Mouse (Mus musculus) ovary, postnatal 36 days (tissue): ENCODE measurements around the gene Schip1.

Experiments
- DNase-seq: peaks from one replicate; pipeline ENCODE4 v3.0.0; 2022; ENCODE audit warnings: low spot score, mixed read lengths

The Schip1 gene

DNA sequence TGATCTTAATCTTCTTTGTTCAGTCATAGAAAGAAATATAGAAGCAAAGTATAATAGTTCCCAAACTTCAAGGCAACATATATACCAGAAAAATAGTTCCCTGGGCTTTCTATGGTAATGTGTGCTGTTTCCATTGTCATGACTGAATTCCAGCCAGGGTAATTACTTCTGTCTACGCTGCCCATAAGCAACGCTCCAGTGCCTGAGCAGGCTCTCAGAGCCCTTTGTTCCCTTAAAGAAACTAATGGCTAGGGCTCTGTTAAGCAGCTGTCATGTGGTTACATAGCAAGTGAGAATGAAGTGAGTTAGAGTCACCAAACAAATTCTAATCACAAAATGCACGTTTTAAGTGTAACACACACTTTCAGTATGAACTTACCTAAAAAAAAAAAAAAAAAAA, 206.9 kb downstream of the Schip1 start:
- DNase-seq: no peak

DNA sequence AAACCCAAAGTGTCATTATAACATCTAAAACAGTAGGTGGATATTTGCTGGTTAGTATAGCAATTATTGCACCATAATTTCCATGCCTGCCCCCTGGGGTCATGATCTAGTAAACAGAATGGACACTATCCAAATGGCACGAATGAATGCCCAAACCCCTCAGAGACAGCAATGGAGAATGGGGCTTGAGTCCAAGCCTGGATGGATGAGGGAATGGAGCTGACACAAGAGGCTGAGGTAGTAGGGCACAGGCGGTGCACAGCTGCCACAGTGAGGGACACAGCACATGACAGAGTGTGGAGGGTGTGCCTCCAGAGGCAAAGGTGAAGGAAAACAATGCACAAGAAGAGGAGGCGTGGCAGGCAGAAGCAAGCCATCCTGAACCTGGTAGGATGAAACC, 207.3 kb downstream of the Schip1 start:
- DNase-seq: no peak

DNA sequence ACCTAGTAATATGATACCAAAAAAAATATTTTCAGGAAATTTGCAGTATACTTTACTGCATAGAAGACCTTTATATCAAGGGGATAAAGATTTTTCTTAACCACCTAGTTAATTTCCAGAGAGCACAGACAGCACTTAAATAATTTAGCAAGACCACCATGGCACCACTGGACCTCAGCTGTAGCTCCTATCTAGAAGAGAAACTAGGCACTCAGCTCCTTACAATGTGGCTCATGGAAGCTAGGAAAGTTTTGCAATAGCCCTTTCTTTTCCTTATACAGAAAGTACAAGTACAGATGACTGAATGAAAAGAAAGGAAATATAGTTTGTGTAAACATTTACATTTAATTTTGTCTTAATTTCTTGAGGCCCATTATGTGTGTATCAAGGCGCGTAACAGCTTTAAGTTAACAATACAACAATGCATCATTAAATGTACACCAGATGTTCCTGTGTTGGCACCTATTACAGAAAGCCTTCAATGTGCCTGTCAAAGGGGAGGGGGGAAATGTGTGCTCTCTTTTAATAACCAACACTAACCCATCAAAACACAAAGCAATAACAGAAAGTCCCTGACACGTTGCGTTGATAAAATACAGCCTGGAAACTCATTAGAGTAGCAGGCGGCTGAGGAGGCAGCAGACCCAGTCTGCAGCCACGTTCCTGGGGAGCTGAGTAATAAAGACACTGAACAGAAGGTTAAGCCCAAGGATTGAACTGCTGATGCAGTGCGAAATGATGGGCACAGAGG, 218.4 kb downstream of the Schip1 start:
- no peak for DNase-seq

DNA sequence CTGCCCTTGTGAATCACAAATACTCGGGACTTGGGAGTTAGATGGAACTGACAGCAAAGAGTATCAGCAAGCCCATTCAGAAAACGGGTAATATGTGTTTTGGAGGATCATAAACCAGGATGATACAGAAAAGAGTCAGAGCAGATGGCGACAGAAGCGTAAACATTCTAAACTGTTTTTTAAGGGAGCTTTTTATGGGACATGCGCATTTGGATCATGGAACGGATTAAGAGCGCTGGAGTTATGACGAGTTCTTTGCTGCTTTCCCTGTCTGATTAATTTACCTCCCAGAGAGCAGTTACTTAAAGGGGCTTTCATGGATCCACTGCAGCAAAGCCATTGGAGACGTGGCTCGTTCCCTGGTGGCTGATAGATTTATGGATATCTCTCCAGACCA, 219.0 kb downstream of the Schip1 start:
- no peak for DNase-seq

DNA sequence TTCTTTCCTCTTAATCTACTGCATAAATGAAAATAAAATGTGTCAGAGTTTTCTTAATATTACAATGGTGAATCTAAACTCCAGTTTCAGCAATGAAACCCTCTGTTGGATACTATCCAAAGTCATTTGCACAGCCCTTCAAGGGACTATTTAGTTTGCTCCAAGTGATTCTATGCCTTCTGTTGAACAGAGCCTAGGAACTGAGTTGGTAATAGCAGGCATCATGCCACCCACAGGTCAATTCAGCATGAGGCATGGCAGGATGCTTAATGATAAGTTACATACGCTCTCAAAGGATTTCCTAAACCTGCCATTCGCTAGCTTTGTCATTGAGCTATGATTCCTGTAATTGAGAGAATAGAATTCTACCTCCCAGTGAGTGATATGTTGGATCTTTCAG, 219.9 kb downstream of the Schip1 start:
- no peak for DNase-seq

DNA sequence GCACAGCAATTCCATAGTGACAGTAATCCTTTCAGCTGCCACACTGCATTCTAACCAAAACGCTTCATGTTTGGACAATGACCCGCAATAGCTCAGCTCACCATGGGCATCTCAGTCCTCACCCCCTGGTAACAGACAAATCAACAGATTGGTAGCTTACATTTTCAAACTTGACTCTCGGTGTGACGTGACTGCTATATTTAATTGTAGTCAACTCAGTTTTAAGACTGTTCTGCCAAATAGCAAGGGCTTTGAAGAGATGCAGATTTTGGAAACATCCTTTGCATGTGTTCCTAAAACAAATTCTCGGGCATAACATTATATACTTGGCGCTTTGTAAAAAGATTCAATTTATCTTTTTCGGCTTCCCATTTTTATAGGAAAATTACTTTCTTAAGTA, 232.2 kb downstream of the Schip1 start:
- DNase-seq: no peak

DNA sequence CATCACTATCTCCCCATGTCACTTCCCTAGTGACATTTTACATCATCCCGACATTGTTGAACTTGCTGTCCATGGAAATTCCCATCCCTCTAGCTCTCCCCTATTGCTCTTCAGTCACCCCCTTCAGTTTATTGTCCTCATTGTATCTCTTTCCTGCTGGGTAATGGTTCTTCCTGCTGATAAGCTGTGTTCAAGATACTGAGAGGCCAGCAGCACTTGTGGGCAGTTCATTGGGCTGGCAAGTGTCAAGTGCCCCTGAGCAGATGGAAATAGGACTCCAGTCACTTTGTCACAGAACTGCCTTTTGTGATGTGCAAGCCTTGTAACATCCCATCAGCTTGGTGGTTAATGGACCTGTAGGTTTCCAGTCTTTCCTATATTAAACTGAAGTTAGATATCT, 241.0 kb downstream of the Schip1 start:
- no peak for DNase-seq

DNA sequence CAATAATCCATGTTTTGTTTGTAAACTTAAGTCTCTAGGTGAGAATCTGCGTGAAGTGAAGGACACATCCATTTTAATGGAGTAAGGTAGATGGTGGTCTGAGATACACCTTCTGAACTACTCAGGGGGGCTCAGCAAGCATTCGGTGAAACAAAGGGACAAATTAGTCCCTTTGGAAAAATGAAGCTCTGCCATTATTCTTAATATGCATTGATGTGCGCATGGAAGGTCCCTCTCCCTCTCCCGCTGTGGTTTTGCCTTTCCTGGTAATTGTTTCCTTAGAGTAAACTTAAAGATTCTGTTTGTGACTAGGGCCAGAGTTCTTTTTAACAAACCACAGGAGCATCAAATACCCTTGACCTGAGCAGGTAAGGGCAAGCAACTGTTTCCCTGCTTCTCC, 242.1 kb downstream of the Schip1 start:
- no peak for DNase-seq

DNA sequence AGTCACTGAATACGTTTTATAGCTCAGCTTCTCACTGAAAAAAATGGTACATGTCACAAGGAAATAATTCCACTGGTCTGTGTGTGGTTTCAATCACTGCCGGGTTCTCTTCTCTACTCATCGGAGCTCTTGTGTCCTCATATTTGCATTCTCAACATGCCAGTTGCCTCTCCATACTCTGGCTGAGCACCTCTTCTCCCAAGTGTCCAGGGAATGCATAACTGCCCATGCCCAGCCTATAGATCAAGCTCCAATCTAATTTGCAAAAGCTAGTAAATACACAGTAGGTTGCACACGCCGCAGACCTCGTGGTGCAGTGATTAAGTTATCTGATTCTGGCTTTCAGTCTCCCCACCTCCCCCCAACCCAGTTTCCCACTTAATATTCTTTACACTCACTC, 261.0 kb downstream of the Schip1 start:
- DNase-seq: no peak

DNA sequence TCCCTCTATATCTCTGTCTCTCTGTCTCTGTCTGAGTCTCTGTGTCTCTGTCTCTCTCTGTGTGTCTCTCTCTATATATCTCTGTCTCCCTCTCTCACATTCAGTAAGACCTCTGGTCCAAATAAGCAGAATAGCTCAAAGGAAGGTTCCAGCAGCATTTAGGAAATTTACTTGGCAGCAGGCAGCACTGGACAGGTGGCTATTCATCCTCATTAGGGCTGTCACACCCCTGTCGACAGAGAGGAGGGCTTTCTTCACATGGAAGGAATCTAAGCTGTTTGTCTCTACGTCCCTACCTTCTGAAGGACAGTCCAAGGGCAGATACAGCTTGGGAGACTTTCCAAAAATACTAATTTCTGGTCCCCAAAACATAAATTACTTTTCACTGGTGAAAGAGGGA, 267.9 kb downstream of the Schip1 start:
- DNase-seq: no peak

DNA sequence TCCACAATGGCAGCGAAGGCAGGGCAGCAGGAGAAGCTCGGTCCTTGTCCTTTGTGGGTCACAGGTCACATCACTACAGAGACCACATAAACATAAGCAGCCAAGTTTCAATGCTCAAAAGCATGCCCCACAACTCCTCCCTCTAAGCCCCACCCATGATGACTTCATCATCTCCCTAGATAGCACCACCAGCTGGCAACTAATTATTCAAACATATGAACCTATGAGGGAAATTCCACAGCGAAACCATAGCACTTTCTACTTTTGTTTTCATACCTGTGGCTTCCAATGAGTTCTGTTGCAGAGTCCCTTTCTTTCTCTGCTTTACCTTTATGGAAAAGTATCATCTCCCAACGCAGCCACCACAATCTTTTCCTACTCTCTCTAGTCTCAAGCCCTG, 270.9 kb downstream of the Schip1 start:
- no peak for DNase-seq

DNA sequence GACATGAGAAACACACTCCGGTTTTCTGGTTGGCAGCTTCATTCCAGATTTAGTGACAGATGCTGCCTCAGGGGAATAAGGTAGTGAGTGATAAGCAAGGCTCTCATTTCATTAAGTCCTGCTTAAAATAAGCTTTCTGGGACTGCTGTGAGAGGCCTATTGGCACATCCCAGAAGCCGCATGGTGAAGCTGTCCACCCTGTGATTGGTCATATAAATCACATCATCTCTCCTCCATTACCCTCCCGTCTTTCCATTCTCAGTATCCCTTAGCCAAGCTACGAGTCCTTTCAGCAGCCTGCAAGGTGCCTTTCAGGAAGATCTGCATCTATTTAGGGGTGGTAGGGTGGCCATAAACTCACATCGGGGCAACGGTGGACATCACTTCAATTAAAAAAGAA, 286.0 kb downstream of the Schip1 start:
- DNase-seq: no peak

DNA sequence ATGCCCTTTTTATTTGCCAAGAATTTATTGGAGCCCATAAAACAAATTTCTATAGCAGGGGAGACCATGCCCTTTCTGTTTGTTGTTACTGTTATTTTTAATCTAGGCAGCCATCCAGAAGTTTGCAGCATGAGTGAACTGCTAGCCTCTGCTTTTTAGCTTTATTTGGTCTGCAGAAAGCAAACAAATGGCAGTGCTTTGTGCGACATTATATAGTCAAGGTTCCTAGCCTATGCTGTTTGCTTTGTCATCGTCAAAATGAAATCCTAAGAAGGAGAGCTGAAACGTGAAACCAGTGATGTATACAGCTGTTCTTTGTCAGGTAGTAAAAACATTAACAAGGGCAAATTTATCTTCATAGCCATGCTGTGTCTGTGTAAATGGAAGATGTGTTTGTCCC, 286.9 kb downstream of the Schip1 start:
- no peak for DNase-seq

DNA sequence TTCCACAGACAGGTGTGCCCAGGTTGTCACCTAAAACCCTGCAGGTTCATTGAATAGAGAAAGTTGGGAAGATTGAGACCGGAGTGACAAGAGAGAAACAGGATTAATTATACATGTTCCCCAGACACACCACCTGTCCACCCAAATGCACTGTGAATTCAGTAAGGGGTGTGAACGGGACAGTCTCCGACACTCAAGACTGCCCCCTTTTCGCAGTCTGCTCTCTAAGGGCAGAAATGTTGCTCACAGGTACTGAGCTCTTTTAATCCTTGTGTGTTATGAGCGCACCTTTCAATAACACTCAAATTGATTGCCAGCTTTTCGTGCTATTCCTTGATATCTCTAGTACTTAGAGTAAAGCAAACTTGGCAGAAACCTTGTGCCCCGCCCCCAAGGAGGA, 288.4 kb downstream of the Schip1 start:
- no peak for DNase-seq

DNA sequence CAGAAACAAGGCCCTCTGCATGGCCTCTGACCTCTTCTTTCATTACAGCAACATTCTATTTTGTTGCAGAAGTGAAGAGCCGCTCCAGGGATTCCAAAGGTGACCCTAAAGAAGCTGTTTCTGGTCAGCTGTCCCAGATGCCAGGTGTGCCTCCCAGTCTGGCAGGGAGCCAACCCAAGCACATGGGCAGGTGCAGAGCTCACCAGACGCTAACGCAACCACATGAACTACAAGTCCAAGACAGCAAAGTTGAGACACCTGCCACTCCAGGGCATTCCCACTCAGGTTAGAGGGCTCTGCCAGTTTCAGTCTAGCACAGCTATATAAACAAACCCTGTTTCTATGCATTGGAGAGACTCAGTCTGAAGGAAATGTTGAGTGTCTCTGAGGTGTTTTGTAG, 288.9 kb downstream of the Schip1 start:
- no peak for DNase-seq

DNA sequence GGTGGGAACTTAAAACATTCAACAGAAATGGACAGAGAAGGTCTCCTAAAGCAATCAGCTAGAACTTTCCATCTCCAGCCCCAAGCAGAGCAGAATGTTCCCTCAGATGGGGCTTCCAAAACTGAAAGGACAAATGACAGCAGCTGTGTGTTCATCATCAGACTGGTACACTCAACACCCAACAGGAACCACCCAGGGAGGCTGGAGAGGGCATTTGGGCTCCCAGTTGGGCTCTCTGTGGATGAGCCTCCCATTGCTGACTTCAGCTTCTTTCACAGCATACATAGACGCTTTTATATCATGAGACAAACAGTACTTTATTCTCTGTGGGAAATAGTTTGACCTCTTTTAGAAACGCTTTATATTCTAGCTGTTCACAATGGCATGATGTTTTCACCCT, 291.9 kb downstream of the Schip1 start:
- DNase-seq: no peak

DNA sequence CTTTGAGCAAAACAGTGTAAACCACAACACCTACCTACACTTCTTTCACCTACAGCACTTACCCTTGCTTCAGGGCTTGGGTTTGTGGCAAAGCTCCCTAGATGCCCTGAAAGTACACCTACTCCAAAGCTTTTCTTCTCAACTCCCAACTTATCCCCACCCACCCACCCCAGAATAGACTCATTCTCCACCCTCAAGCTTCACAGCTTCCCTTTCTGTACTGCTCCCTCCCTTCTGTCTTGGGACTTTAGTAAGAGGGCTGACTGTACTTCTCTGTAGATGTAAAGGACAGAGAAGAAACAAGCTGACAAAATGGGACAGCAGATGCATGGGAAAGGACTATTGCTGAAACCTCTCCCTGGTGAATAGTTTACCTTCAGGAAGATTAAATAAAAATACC, 303.4 kb downstream of the Schip1 start:
- DNase-seq: no peak

DNA sequence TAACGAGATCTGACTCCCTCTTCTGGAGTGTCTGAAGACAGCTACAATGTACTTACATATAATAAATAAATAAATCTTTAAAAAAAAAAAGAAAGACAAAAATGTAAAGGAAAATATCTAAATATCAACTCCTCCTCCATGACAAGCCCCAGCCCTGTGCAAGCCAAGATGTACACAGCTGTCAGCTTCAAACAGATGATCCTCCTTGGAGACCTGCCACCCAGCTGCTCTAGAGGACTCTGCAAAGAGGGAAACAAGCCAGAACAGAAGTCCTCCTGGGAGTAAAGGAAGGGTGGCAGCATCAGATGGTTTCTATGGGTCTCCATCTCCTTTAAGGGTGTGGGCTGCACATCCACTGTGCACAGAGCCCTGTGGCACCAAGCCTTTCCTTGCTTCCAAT, 308.3 kb downstream of the Schip1 start:
- no peak for DNase-seq

DNA sequence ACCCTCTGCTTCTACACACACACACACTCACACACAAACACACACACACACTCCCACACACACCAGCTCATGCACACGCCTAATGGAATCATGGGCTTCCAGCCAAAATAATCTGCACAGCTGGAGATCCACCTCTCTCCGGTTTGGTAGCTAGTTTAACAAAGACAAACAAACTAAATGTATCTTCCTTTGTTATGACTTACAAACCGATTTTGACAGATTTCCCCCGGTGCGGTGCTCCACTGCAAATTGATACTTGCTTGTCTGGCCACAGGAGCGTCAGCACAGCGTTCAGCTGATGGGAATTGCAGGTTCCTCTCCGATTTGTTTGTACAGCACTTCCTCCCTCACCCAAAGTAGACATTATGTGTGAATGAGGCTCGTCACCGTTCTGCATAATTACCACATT, 310.5 kb downstream of the Schip1 start:
- DNase-seq: no peak

DNA sequence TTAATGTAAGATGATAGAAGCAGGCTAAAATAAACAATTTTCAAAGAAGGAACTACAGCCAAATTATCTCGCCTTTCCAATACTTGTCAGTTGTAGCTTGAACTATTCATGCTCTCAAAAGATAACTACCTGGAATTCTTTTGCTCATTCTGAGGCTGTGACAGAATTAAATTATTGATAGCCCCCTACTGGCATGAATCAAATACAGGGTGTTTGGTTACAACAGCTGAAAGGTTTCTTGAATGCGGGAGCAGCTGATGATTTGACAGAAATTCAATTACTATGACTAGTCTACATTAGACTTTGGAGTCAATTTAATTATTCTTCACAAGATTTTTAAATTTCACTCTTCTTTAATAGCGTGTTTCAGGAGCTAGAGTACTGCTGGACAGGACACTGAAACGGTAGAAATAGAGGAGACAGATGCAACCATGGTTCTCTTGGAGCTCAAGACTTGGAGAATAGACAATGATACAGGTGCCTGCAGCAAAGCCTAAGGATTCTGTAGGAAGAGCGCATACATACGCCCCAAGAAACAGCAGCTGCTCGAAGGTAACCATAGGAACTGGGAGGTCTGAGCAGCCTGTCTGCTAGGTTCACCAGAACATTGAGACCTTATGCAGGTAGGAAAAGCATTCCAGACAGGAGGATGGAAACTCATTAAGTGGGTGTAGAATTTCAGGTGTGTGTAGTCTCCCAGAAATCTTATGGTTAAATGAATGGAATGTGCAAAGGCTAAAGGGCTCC, 313.0 kb downstream of the Schip1 start:
- DNase-seq: no peak

DNA sequence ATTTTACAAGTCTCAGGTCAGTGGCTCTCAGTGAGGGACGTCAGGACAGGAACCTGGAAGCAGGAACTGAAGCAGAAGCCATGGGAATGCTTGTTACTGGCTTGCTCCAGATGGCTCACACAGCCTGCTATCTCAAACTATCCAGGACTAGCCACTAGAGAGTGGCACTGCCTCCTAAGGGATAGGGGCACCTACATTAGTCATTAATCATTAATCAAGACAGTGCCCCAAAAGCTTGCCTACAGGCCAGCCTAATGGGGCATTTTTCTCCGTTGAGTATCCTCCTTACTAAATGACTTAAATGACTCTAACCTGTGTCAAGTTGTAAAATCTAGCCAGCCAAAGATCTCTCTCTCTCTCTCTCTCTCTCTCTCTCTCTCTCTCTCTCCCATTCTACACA, 314.2 kb downstream of the Schip1 start:
- no peak for DNase-seq

DNA sequence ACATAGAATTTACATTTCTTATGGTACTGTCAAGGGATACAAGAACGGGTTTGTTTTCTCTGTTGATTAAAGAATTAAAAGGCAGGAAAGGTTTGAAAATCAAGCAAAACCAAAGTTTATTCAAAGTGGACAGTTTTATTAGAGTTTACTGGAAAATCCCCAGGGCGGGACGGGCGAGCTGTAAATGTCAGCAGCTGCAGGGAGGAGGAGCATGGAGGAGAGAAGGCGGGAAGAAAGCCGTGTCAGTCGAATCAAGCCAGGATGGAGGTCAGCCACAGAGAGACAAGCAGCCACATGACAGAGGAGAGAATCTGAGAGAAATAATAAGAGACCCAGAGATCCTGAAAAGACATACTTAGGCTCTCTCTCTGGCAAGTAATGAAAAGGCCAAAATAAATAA, 314.6 kb downstream of the Schip1 start:
- no peak for DNase-seq

DNA sequence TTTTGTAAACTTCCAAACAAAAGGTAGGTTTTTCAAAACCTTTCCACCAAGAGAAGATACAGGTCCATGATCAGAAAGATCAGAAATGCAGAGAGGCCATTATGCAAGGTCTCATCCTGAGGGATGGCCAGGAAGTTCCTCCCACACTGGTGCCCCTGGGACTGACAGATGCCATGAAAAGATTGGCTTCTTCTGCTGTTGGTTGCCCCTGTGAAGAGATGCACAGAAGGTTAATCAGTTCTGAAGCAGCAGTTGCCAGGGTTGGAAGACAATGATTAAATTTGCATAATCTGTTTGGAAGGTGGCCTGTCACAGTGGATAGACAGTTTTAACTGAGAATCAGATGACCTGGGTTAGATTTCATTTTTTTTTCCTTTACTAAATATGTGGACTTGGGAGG, 319.1 kb downstream of the Schip1 start:
- DNase-seq: no peak

DNA sequence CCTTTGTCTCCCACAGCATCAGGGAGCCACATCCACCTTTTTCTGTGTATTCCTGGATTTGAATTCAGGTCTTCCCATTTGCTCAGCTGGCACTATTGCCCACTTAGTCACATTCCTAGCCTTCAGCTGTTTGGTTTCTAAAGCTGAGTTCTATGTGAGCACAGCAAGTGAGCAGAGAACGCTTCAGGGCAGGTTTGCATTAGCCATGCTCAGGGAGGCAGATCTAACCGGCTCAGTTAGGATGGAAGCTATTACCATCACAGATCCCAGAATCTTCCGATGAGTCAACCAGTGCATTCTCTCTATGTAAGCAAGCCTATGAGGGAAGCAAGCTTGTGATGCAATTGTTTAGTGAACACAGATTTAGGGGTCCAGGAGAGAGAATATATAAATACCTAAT, 320.9 kb downstream of the Schip1 start:
- no peak for DNase-seq
